Mouse (Mus musculus) gastrocnemius, postnatal 36 days (tissue): Measurements from ENCODE around the gene Dpf1. TPM values are rescaled to one million over a fixed set of nuclear protein-coding genes. Genes with fewer than 3 reads are reported as not detected.

Experiments used
- DNase-seq, 2 experiments: peaks; one replicate each; pipeline ENCODE4 v3.0.0; 2022
- intact Hi-C: fragments of 180-260 bp; cut with DNase I; formaldehyde crosslinking; loops from one replicate; pipeline ENCODE4 v1.15.1; 2025
- total RNA-seq, 2 experiments: library from RNA; stranded (reverse); gene quantifications; 2 replicates each; pipeline ENCODE4 v1.2.3; 2021

The Dpf1 gene
- total RNA-seq, 2 experiments from 2014 or later, result 1.9 to 2.3 TPM

DNA sequence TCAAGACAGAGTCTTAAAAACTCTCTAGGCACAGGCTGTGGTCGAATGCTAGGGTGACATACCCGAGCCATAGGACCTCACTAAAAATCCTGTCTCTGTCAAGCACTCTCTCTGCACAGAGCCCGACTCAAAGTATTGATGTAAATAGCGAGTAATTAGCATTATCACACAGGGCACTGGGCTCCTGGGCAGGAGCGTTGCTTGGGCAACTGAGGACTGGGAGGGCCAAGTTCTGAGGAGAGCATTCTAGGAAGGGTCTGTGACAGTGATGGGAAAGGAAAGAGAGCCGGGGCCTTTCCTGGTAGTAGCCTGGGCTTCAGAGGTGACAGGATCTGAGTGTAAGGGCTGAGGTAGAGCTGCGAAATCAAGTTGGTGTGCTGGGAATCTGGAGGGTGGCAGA is 2.4 kb downstream of the Dpf1 start:
- intact Hi-C loops, result no loop called here
- no peak for DNase-seq

DNA sequence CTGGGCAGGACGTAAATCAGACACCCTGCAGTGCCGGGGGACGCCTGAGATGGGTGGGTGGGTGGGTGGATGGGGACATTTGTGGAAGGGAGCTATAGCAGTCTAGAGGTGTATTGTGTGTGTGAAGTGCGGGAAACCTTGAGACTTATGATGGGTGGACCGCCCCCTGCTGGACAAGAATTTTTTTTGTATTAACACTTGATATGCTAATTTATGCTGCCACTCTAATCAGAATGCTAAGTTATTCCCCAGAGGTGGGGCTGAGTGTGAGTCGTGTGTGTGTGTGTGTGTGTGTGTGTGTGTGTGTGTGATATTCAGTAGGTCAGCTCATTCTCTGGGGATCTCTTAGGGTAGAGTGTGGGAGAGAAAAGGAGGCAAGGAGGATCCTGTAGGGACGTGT is 2.9 kb downstream of the Dpf1 start:
- intact Hi-C loops, result no loop called here
- DNase-seq, result no peak

DNA sequence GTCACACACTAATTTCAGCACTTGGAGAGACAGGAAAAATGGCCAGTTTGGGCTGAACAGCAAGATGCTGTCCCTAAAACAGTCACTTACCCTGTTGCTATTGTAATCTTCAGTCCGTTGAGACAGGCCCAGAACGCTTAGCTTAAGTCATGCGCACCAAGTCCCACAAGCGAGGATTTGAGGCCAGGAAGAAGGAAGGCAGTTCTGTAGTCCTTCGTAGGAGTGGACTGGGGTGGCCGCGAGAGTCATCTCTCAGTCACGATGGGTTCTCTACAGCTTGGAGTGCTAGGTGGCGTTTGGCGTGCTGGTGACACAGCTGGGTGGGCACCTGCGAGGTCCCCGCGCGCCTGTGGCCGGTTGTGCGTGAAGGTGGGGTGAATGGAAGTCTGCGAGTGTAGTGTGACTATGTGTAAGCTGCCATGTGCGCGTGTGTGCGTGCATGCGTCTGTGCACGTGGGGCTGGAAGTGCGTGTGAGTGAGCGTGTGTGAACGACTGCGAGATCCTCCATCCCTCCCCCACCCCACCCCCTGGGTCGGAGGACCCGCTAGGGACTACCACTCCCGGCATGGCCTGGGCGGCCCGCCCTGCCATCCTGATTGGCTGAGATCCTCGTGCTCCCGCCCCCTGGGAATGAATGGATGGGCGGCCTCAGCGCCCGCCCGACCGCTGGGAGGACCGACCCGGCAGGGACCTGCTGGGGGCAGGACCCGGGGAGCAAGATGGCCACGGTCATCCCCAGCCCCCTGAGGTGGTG is 3.8 kb downstream of the Dpf1 start:
- DNase-seq, result peak; percentile 89 to 92
- intact Hi-C loops, result no loop called here

DNA sequence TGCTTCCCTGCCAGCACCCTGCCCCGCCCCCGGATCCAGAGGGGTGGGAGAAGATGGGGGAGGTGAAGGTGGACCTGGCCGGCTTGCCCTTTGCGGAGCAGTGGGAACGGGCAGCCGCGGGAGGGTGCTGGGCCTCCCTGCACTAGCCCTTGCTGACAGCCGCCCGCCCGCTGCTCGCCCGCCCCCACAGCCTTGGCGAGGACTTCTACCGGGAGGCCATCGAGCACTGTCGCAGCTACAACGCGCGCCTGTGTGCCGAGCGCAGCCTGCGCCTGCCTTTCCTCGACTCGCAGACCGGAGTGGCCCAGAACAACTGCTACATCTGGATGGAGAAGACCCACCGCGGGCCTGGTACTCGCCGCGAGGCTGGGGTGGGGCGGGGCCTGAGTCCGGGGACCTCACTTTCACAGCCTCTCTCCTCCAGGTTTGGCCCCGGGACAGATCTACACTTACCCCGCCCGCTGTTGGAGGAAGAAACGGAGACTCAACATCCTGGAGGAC is 5.5 kb downstream of the Dpf1 start:
- DNase-seq, result peak in 1 of 2 experiments; percentile 40
- intact Hi-C loops, result no loop called here

DNA sequence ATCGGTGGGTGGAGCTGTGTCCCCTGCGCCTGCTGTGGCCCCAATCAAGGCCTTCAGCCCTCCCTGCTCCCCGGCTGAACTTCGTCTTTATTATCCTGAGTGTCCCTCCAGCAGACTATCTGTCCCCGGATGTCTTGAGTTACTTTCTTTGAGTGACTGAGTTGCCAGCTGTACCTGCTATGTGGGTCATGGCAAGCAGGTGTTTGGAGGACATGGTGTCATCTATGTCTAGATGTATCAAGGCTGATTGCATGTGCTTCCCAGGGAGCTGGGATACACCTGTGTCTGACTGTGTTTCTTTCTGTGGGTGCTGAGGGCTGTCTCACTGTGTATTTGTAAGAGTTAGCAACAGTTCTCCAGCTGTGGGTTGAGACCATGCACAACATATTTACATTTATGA is 6.0 kb downstream of the Dpf1 start:
- intact Hi-C loops, result no loop called here

DNA sequence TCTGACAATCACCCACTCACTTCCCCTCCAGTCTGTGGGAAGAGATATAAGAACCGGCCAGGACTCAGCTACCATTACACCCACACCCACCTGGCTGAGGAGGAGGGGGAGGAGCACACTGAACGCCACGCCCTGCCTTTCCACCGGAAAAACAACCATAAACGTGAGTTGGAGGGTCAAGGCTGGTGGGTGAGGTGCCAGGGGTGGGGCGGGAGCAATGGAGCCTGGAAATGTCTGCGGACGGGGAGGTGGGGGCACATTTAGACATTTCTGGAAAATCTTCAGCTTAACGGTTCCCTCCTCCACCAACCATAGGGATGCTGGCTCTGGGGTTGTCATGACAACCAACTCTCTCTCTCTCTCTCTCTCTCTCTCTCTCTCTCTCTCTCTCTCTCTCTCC is 9.3 kb downstream of the Dpf1 start:
- intact Hi-C loops, result no loop called here
- no peak for DNase-seq

More for the DNA sequence above, 6.0 kb downstream of the Dpf1 start:
- no peak for DNase-seq

DNA sequence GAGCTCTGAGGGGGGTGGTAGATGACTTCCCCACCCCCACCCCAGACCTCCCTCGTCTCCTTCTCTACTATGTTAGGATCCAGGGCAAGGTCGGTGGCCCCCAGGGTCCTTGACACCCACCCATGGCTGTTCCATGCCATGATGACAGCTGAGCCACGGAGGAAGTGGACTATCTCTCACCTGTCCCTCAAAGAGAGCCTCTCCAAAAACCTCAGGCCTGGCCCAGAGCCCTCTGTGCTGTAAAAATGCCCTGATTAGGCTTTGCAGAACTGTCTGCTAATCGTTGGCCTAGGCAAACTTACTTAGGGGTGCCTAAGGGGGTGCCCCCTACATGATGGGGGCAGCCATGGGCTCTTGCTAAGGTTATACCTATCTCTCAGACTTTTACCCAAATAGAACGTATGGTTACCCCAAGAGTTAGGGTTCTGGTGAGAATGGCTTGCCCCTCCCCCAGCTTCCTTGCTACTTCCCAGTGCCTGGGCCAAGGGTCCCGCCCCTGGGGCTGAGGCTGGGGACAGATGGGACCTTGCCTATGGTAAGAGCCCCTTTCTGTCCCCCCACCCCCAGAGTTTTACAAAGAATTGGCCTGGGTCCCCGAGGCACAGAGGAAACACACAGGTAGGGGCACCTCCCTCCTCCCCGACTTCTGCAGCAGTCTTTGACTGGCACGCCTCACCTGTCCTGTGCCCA is 10.0 kb downstream of the Dpf1 start:
- intact Hi-C loops, result no loop called here
- no peak for DNase-seq

DNA sequence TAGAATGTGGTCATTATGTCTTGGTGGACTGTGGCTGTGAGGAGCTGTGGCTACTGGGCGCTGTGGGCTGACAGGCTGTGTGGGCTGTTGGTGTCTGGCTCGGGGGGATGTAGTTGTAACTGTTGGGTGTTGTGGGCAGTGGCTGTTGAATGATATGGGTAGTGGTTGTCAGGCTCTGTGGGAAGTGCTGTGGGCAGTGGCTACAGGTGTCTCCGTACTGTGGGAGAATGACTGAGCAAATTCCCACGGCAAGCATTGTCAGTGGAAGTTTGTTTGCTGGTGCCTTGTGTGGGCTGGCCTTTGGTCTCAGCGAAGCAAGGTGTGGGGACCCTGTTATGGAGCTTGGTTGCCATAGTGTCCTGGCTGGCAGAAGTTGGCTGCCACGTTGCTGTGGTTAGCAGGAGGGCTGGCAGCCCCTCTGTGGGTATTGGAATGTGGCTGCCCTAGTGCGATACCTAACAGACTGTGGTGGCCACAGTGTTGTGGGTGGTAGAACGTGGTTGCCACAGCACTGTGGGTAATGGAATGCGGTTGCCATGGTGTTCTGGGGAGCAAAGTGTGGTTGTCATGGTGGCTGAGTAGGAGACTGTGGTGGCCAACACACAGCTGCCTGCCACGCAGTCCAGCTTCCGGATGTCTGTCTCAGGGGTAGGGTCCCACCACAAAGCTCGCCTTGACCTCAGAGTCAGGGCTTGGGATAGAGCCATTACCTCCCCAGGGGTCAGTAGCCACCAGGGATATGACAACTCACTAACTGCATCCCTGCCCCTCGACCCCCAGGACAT is 11.3 kb downstream of the Dpf1 start:
- no peak for DNase-seq
- intact Hi-C loops, result no loop called here

DNA sequence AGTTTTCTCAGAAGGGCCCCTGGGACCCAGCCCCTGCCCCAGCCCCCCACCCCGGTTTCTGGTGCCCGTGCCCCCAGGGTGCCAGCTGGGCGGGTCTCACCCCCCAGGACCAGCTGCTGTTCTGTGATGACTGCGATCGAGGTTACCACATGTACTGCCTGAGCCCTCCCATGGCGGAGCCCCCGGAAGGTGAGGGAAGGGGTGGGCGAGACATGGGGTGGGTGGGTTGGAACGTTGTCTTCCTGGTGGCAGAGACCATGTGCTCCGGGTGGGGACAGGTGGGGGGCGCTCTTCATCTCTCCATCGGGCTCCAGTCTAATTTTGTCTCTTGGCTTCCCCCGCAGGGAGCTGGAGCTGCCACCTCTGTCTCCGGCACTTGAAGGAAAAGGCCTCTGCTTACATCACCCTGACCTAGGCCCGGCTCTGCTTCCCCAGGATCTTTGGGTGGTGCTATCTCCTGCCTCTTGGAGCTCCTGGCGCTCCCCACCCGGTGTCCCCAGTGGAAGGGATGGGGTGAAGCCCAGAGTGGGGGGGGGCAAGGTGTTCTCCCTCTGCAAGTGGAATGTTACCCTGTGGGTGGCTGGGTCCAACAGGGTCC is 12.5 kb downstream of the Dpf1 start:
- intact Hi-C loops, result no loop called here
- no peak for DNase-seq

DNA sequence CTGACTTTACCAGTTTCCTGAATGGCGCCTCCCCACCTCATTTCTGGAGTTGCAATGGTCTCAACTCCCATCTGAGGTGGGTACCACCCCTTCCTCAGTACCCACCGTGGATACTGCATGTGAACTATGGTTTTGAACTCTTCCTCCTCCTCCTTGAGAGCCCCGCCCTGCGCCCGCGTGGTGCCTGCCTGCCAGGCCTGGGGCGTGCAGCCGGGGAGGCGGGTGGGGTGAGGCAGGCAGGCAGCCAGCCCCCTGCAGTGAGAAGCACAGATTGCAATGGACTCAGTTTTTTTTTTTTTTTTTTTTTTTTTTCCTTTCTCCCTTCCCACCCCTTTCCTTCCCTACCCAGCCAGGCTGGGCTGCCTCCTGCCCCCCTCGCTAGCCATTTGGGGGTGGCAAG is 13.2 kb downstream of the Dpf1 start:
- DNase-seq, result no peak
- intact Hi-C loops, result no loop called here

DNA sequence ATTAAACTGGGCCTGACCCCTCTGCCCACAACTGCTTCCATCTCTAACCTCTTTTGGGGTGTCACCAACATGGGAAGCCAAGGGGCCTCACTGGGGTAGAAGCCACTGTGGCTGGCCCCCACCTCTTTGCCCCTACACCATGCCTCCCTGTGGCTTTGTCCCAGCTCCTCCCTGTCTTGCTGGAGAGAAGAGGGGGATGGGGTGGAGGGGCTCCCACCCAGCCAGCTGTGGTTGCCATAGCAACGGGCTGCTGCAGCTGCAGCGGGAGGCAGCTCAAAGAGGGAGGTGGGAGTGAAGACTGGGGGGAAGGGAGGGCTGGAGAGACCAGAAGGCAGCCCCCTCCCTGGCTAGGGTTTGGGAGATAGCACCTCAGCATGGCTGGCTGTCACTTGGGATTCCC is 13.8 kb downstream of the Dpf1 start:
- intact Hi-C loops, result no loop called here
- no peak for DNase-seq

DNA sequence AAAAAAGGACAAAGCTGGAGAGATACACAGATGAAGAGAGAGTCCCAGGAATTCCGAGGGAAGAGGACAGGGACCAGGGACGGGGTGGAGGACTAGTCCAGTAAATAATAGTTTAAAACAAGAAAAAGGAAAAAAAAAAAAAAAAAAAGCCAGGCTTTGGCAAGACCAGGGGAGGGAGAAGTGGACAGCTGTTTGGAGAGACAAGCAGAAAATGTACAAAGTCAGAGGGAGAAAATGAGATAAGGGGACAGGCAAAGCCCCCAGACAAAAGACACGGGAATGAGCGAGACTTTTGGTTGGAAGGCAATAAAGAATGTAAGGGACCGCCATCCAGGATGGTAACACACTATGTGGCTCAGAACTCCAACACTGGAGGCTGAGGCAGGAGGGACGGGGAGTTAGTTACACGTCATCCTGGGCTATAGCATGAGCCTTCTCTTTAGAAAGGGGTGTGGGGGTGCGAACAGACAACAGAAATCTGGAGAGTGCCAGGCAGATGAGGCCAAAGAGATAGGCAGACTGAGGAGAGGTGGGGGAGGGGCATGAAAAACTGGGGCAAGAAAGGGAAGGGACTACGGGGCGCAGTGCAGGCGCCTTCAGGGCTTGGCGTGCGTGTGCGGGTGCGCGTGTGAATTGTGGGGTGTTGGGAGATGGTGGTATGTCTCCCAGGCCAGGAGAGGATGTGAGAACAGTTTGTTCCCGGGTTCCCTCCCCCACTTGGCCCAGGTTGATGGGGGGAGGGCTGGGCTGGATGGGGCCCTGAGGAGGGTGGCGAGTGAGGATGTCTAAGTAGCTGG is 14.6 kb downstream of the Dpf1 start:
- peak in 1 of 2 experiments; percentile 44 for DNase-seq
- intact Hi-C loops, result no loop called here

DNA sequence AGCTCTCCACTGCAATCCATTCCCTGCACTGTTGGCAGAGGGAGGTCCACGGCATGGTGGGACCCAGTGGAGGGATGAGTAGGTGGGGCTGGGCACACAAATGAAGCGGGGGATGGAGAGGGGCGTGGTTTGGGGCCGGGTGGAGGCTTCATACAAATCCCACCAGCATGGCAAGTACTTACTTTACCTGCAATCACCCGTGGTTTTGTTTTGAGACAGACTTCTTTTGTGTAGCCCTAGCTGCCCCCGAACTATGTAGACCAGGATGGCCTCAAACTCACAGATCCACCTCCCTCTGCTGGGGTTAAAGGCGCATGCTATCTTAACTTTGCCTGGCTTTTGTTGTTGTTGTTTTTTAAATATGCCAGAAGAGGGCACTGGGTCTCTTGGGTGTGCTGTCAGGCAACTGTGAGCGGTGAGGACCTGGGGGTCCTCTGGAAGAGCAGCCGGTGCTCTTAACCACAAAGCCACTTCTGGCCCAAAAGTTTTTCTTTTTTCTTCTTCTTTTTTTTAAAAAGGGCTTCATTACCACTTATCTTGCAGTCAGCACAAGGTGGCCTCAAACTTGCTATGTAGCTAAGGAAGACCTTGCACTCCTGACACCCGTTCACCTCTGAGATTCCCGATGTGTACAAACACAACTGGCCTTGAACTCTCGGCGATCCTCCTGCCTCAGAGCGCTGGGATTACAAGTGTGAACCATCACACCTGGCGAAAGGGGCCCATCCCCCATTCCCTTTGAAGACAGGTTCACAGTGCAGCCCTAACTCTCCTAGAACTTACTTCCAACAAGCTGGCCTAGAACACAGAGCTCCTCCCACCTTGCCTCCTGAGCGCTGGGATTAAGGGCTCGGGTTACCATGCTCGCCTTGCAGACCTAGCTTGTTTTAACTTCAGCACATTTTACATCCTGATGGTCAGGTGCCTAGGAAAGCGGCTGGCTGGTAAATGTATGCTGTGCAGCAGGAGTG is 15.9 kb downstream of the Dpf1 start:
- no peak for DNase-seq
- intact Hi-C loops, result loop anchor here (5.0 kb wide), 1 partner anchor 203 kb away; no protein-coding TSS in a partner anchor

DNA sequence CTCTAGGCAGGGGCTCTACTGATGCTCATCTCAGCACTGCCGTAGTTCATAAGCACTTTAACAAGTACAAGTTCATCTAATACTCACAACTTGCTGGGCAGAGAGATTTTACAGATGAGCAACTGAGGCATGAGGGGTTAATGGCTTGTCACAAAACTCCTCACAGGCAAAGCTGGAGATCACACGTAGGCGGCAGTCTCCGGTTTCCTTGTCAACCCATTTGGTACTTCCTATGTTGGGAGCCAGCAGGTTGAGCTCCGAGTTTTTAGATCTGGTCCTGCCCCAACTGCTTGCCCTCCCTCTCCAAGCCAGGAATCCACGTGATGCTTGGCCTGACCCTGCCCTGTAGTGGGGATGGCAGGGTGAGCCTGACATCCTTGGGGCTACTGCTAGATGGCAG is 23.3 kb downstream of the Dpf1 start:
- intact Hi-C loops, result loop anchor here (5.0 kb wide), 1 partner anchor 35 kb away; no protein-coding TSS in a partner anchor
- no peak for DNase-seq

DNA sequence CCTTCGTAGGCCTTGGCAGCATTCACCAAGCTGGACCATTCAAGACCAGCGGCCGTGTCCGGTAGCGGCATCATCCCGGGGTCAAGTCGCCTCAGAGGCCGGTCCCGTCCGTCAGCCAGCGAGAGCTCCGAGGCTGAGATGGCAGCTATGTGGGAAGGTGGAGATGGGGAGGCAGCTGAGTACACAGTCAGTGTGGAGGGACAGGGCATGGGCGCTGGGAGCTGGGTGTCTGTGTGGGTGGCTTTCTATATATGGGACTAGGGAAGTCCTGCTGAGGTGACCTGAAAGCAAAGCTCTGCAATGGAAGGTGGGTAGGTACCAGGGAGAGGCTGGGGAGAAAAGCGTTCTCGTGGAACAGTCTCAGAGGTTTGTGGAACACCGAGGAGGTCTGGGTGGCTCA is 25.2 kb downstream of the Dpf1 start:
- no peak for DNase-seq
- intact Hi-C loops, result loop anchor here (5.0 kb wide), 1 partner anchor 33 kb away; no protein-coding TSS in a partner anchor

DNA sequence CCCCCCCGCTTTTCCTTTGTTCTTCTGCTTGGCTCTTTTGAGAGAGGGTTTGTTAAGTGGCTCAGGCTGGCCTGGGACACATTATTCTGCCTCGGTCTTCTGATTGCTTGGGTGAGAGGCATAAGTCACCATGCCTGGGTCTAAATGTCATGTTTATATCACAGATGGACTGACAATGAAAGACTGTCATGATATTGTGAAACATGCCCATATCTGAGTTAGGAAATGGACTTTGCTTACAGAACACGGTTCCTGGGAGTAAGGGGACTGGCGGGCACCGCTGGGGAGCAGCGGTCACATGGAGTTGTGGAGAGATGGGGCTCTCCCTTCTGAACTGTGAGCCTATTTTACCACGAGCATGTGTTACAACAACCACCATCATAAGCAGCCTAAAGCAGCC is 30.4 kb downstream of the Dpf1 start:
- no peak for DNase-seq
- intact Hi-C loops, result no loop called here

DNA sequence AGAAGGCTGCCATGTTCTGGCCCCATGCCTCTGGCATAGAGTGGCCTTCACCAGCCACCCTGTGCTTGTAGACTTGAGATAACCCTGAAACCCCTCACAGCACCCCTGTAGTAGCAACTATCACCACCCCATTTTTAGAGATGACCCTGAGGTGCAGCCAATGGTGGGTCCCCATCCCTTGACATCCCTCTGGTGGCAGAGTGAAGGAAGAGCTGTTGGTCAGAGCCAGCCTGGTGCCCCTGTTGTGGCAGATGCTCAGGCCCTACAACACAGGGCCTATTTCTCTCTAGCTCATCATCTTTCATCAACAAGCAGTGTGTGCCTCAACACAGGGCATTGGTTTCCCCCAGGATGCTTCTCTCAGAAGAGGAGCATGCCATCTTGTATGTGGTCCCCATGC is 31.5 kb downstream of the Dpf1 start:
- intact Hi-C loops, result no loop called here
- DNase-seq, result no peak

DNA sequence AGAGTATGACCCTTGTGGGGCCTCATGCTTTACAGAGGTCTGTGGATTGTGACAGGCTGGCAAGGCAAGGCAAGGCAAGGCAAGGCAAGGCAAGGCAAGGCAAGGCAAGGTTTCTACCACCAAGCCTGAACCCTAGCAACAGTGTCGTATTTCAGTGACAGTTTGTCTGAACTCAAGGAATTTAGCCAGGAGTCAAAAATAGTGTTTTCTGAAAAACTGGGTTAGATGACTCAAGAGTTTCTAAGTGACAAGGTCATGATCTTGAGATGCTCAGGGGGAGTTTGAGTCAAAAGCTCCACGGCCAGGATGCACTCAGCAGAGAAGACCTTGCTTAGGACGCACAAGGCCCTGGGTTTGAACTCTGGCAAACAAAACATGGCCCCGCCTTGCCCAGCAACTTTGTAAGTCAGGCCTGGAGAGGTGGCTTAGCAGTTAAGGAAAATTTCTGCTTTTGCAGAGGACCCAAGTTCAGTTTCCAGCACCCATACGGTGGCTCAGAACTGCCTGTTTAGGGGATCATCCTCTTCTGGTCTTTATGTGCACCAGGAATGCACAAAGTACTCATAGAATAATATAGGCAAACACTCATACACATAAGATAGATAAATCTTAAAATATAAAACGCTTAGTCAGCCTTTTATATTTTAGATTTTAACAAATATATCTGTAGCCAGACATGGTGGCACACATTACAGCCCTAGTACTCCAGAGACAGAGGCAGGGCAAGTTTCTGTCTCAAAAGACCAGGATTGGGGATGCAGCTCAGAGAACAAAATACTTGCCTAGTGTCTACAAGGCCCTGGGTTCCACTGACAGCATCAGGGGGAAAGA is 32.3 kb downstream of the Dpf1 start:
- DNase-seq, result no peak
- intact Hi-C loops, result no loop called here
